Mouse (Mus musculus) right cerebral cortex, postnatal 36 days (tissue): ENCODE measurements around the gene Chat.
"Not testable (repeated sequence)": the region's sequence is repeated elsewhere in the genome, so short reads cannot be mapped to it uniquely, and the experiment has no call there.

Source experiments
- DNase-seq, 2 experiments: peaks; one replicate each; pipeline ENCODE4 v3.0.0; 2022; ENCODE audit warnings: low spot score in 2 of 2, mixed read lengths in 1 of 2

The Chat gene

GRCm38 (mm10) chr14:32463211-32464040, 2.4 kb downstream of the Chat start:
- DNase-seq, result no peak

- no peak for DNase-seq
Measured at GRCm38 (mm10) chr14:32452552-32452951, 13.2 kb downstream of the Chat start.

DNA sequence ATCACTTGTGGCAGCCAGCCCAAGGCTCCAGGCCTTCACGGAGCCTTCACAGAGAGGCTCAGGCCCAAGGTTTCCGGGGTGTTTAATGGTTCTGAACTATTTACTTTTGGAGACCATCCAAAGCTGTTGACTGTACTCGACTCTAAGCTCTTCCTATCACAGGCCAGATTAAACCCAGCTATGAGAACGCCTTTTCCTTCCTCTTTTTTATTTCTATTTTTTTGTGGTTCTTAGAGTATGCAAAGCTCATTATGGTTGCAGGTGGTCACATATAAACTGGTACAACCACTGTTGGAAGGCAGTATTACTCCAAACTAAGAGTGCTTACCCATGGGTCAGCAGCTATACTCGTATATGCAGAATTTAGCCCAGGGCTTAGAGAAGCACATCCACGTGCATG, 18.8 kb downstream of the Chat start:
- DNase-seq, result no peak

DNA sequence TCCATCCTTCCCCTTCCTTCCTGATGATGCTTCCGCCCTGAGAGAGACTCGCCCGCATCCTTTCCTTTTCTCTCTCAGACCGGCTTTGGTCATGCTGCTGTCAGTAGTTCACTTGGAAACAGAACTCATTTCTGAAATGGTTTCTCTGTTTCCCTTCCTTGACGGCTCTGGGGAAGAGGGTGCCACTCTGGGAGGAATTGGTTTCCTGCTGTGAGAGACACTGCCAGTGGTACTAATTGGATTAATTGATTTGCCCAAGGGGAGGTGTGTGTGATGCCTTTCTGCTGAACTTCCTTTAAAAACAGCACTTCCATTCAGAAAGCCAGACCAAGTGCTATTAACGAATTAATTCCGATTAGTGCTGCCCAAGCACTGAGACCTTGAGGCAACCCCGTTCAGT, 22.3 kb downstream of the Chat start:
- DNase-seq, result no peak

DNA sequence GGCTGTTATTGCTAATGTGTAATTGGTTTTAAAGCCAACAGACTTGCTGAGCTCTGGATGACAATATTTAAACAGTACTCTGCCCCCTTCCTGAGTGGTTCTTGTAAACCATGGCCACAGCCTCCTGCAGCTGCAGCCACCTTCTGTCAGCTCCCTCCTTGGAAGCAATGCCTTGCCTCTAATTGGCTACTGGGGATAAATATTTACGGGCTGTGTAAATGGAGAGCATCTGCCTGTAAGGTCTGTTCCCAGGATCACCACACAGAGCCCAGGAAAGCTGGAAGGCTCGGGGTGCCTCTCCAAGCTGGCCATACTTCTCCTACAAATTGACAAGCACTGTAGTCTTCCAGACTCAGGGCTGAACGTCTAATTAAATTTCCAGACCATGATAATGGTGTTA, 26.0 kb downstream of the Chat start:
- DNase-seq, result no peak

- no peak for DNase-seq
Measured at GRCm38 (mm10) chr14:32439316-32439715, 26.5 kb downstream of the Chat start.

- DNase-seq, result no peak
Measured at GRCm38 (mm10) chr14:32437352-32437793, 28.4 kb downstream of the Chat start.

DNA sequence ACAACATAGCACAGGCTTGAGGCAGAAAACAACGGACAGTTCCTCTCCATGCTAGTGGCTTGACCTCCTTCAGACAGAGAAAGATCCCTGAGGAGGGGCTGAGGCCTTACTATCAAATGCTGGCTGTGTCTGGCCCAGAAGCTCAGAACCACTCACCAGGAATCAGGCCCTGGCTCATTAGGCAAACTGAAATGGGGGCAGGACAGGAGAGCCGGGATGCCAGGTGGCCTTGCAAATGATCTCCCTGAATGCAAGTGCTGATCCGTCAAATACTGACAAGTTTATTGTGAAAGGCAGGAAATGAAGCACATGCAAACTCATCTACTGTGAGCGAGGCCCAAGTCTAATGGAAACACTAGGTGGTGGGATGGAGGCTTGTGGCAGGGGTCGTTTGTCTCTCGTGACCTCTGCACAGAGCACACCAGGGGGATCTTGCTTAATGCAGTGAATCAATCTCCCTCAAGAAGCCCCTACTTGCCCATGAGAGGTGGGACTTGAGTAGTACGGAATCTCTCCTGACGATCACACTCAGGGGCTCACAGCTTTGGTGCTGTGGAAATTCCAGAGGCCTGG, 36.7 kb downstream of the Chat start:
- no peak for DNase-seq

GRCm38 (mm10) chr14:32423946-32424345, 41.8 kb downstream of the Chat start:
- no peak for DNase-seq

DNA sequence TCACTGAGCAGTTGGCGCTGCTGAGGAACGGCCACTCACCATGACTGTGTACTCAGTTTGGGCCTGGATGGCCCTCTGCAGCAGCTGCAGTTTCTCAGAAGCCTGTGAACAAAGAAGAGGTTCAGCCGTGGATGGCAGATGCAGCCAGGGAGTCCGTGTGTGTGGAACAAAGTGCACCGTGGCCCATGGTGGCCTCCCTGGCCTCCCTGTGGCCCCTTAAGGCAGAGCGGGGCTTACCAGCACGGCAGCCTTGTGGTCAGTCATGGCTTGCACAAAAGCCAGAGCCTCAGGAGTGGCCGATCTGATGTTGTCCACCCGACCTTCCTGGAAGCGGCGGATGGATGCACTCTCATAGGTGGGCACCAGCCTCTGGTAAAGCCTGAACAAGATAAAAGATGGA, 47.0 kb downstream of the Chat start:
- DNase-seq, result no peak

DNA sequence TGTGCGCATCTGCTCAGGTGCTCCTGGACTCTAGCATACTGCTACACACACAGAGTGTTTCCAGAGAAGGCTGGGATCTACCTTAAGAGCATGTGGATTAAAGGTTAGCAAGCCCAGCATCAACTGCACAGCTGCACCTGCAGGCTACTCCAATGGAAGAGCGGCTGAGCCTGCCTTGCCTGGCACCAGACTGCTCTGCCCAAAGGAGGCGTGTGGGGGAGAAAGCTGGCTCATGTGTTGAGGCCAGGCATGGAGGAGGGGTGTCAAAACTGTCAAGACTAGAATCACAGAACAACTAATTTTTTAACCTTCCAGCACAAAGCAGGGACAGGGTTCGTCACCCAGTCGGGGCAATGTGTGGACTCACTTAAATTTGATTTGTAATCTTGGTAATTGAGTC, 53.7 kb downstream of the Chat start:
- peak in 1 of 2 experiments; percentile 16 for DNase-seq

DNA sequence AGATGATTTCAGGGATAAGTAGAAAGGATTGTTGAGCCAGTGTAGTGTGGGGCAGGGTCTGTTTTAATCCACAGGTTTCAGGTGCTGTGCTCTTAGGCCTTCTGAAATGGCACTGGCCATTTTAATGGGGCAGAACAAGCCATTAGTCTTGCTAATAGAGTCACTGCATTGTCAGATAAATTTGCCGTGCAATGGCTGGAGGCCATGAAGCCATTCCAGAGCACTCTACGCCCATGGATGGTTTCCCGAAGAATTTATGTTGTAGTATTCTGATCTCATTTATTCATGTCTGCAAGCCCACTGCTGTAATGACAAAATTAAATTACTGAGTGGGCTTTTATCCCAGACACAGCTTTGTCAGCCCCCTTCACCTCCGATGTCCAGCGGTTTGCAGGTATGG, 55.7 kb downstream of the Chat start:
- DNase-seq, result no peak

DNA sequence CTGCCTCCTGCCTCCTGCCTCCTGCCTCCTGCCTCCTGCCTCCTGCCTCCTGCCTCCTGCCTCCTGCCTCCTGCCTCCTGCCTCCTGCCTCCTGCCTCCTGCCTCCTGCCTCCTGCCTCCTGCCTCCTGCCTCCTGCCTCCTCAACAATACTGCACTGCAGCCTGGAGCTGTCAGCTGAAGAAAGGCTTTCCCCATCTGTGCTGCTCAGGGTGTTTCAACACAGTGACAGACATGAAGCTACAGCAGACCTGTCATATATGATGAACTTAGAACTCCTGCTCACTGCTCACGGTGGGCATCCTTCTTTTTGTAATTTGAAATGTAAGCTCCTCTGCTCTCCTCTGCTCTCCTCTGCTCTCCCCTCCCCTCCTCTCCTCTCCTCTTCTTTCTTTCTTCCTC, 60.4 kb downstream of the Chat start:
- not testable (repeated sequence) for DNase-seq

GRCm38 (mm10) chr14:32388196-32388595, 77.6 kb downstream of the Chat start, which contains the start of gene 1700024G13Rik:
TSS of gene 1700024G13Rik (minus strand) at chr14:32388391.
- no peak for DNase-seq

DNA sequence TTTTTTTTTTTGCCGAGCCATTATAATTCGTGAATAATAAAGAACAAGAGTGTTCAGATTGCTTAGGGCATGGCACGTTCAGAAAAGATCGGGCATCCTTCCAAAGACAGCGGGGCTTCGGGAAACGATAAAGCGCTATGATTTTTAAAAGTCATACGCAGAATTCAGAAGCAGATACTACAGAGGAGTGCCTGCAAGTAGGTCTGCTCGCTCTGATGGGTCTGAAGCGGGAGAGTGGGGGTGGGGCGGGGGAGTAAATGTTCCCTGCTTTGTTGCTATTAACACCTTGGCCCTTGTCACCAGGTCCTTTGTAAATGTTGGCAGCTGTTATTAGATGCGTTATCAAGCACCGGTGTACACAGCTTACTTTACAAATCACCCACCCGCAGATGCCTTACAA, 84.2 kb downstream of the Chat start:
- no peak for DNase-seq

DNA sequence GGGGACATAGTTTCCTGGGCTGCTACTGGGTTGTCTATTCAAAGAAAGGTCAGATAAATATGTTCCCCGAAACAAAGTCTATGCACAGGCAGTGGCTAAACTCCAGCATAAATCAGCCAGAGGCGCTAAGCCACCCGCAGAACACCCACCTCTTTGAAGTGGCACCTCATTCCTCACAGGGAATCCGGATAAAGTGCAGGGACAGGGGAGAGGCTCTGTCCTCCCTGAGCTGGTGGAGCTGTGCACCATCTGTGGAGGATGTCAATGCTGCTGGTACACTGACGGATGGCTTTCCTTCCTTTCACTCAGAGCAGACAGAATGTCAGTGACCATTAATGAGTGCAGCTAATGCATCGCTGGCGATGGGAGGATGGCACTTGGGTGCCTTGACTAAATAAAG, 84.7 kb downstream of the Chat start:
- no peak for DNase-seq

DNA sequence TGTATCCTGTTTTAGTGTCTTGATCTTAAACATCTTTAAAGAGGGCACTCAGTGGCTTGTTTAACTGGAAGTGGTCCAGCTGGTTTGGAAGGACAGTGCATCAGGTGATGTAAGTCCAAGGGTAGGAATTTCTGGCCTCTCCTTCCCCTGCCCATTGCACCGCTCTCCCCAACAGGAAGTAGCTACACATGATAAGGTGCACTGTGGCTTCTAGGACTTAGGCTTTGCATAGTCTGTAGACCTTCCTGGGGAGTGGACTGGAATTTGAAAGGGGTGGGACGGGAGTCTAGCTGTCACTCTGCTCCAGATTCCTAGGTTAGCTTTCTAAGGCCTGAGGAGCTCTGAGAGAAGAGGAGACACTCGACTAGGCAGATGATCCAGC, 85.7 kb downstream of the Chat start:
- DNase-seq, result no peak

DNA sequence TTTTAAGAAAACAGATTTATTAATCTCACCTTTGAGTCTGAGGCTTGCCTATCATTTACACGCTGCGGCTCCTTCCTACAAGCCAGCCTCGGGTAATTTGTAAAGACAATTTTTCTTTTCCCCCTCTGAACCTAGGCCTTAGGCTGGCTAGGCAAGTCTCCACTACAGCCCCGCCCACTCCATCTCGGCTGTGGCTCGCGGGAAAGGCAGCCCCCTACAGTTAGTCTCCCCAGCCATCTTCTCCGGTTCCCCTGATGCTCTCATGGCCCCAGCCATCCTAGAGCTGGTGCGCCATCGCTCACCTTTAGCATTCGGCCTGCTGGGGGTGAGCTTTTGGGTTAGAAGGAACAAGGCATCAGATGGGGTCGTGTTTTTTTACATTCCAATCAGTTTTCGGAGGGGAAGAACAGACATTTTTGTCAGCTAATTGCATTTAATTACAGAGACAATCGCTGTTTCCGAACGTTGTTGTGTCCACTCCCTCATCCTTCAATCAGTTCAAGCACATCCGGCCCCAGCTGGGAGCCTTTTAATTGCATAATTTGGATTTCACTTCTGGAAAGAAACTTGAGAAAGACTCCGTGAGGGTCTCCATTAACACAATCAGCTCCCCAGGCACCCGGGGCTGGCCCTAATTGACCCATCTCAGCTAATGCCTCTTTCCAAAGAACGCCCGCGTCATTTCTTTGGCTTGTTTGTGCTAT, 86.2 kb downstream of the Chat start:
- DNase-seq, result no peak

- DNase-seq, result no peak
Measured at GRCm38 (mm10) chr14:32372510-32372909, 93.3 kb downstream of the Chat start.

GRCm38 (mm10) chr14:32369756-32370155, 96.0 kb downstream of the Chat start:
- no peak for DNase-seq

- no peak for DNase-seq
Measured at GRCm38 (mm10) chr14:32364359-32364758, 101.4 kb downstream of the Chat start.
